Mouse (Mus musculus) T-helper 1 cell (primary cell): ENCODE results near the gene Brox.
"Not testable (repeated sequence)": the region's sequence is repeated elsewhere in the genome, so short reads cannot be mapped to it uniquely, and the experiment has no call there.

Source experiments
- in situ Hi-C: fragments of 300-600 bp; cut with MboI, MseI; formaldehyde crosslinking; loops from one replicate; pipeline ENCODE4 v1.15.1; 2025; ENCODE audit warnings: high pct_unique_total_duplicates

Gene Brox

GRCm38 (mm10) chr1:183296877-183297383 lies at the start of gene Brox:
Gene Brox (minus strand): TSS chr1:183297269.
- in situ Hi-C loops: loop anchor here (5.0 kb wide), 1 partner anchor 1365 kb away; no protein-coding TSS in a partner anchor

- in situ Hi-C loops: no loop called here
These were observed 48.7 kb upstream of the Brox start for GRCm38 (mm10) chr1:183345817-183346195.

- in situ Hi-C loops: no loop called here
These were observed 48.1 kb upstream of the Brox start for GRCm38 (mm10) chr1:183344886-183345816.

- in situ Hi-C loops: not testable (repeated sequence)
These were observed 45.8 kb upstream of the Brox start for GRCm38 (mm10) chr1:183342902-183343301.

GRCm38 (mm10) chr1:183327171-183327570 lies 30.1 kb upstream of the Brox start:
- in situ Hi-C loops: no loop called here

GRCm38 (mm10) chr1:183324433-183324832 lies 27.4 kb upstream of the Brox start:
- in situ Hi-C loops: no loop called here

GRCm38 (mm10) chr1:183323923-183324322 lies 26.9 kb upstream of the Brox start:
- in situ Hi-C loops: no loop called here

- in situ Hi-C loops: not testable (repeated sequence)
These were observed 25.4 kb upstream of the Brox start for GRCm38 (mm10) chr1:183322496-183322895.

- in situ Hi-C loops: no loop called here
These were observed 23.6 kb upstream of the Brox start for GRCm38 (mm10) chr1:183320708-183321107.

- in situ Hi-C loops: loop anchor here (10.0 kb wide), 1 partner anchor 1899 kb away; no protein-coding TSS in a partner anchor
These were observed 18.7 kb upstream of the Brox start for GRCm38 (mm10) chr1:183315783-183316182.

GRCm38 (mm10) chr1:183312076-183312475 lies 15.0 kb upstream of the Brox start:
- in situ Hi-C loops: loop anchor here (10.0 kb wide), 1 partner anchor 1903 kb away; no protein-coding TSS in a partner anchor

GRCm38 (mm10) chr1:183309601-183310000 lies 12.5 kb upstream of the Brox start:
- in situ Hi-C loops: not testable (repeated sequence)

- in situ Hi-C loops: no loop called here
These were observed 11.4 kb upstream of the Brox start for GRCm38 (mm10) chr1:183308476-183308875.

GRCm38 (mm10) chr1:183307555-183307954 lies 10.5 kb upstream of the Brox start:
- in situ Hi-C loops: no loop called here

- in situ Hi-C loops: loop anchor here (5.0 kb wide), 1 partner anchor 1367 kb away; no protein-coding TSS in a partner anchor
These were observed 2.1 kb upstream of the Brox start for GRCm38 (mm10) chr1:183299161-183299560.

- in situ Hi-C loops: loop anchor here (5.0 kb wide), 1 partner anchor 1366 kb away; no protein-coding TSS in a partner anchor
These were observed 919 bp upstream of the Brox start for GRCm38 (mm10) chr1:183297886-183298489.

- in situ Hi-C loops: loop anchor here (5.0 kb wide), 1 partner anchor 1365 kb away; no protein-coding TSS in a partner anchor
These were observed 410 bp upstream of the Brox start for GRCm38 (mm10) chr1:183297473-183297885.

GRCm38 (mm10) chr1:183296465-183296864 lies 604 bp downstream of the Brox start, which contains the start of gene Aida:
Gene Aida (plus strand): TSS chr1:183296590.
- in situ Hi-C loops: loop anchor here (5.0 kb wide), 1 partner anchor 1364 kb away; no protein-coding TSS in a partner anchor

- in situ Hi-C loops: no loop called here
These were observed 7.5 kb downstream of the Brox start for GRCm38 (mm10) chr1:183289576-183289975.

GRCm38 (mm10) chr1:183288351-183288750 lies 8.7 kb downstream of the Brox start:
- in situ Hi-C loops: no loop called here

- in situ Hi-C loops: no loop called here
These were observed 21.3 kb downstream of the Brox start for GRCm38 (mm10) chr1:183275763-183276162.

- in situ Hi-C loops: no loop called here
These were observed 22.7 kb downstream of the Brox start for GRCm38 (mm10) chr1:183274385-183274784.
